Mouse (Mus musculus) c-Kit-positive CD71-negative TER-119-negative erythroid progenitor cells, embryonic 14.5 days (primary cell): ENCODE measurements around the gene Pygo2.

Experiments
- DNase-seq: peaks from one replicate; pipeline ENCODE4 v3.0.0-alpha.2; 2013; ENCODE audit warnings: low read depth

The Pygo2 gene

GRCm38 (mm10) chr3:89430171-89431159 is at the start of gene Pygo2:
TSS of gene Pygo2 (plus strand) at chr3:89430214.
- DNase-seq = peak; percentile 82

- DNase-seq = no peak
Observed at GRCm38 (mm10) chr3:89380291-89380690, 49.7 kb upstream of the Pygo2 start.

GRCm38 (mm10) chr3:89380711-89381110 is 49.3 kb upstream of the Pygo2 start:
- no peak for DNase-seq

- no peak for DNase-seq
Observed at GRCm38 (mm10) chr3:89381233-89381632, 48.8 kb upstream of the Pygo2 start.

GRCm38 (mm10) chr3:89382033-89382882 is 47.8 kb upstream of the Pygo2 start:
- DNase-seq = no peak

- no peak for DNase-seq
Observed at GRCm38 (mm10) chr3:89382950-89383349, 47.1 kb upstream of the Pygo2 start.

GRCm38 (mm10) chr3:89383651-89384255 is 46.3 kb upstream of the Pygo2 start:
- no peak for DNase-seq

- no peak for DNase-seq
Observed at GRCm38 (mm10) chr3:89384331-89385076, 45.5 kb upstream of the Pygo2 start.

- no peak for DNase-seq
Observed at GRCm38 (mm10) chr3:89385451-89385850, 44.6 kb upstream of the Pygo2 start.

- DNase-seq = no peak
Observed at GRCm38 (mm10) chr3:89386438-89387420, 43.3 kb upstream of the Pygo2 start.

- DNase-seq = no peak
Observed at GRCm38 (mm10) chr3:89387632-89388031, 42.4 kb upstream of the Pygo2 start.

GRCm38 (mm10) chr3:89388134-89388881 is 41.7 kb upstream of the Pygo2 start:
- DNase-seq = no peak

GRCm38 (mm10) chr3:89388901-89389740 is 40.9 kb upstream of the Pygo2 start:
- DNase-seq = no peak

GRCm38 (mm10) chr3:89390111-89390515 is 39.9 kb upstream of the Pygo2 start:
- DNase-seq = no peak

GRCm38 (mm10) chr3:89390699-89391662 is 39.0 kb upstream of the Pygo2 start:
- DNase-seq = no peak

GRCm38 (mm10) chr3:89391663-89392511 is 38.1 kb upstream of the Pygo2 start:
- DNase-seq = no peak
